Comparison of ENCODE assay signal across 24 mouse cellular contexts in the genomic region with DNA sequence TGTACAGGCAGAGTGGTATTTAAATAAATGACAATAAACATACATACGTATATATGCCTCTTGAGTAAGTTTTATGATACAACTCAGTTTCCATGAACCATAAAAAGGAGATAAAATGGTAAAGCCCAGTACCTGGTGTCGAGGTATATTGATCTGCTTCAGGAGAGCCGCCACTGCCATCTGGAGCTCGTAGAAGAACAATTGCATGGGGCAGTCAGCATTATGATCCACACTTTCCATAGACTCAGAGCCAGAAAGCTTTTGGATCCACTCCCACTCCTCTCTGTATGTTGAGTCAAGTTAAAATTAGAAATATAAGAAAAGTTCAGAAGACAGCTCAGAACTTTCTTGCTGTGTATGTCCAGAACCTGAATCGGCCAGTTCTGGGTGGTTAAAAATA.
"Had no signal": no experiment of that assay in that cellular context is flagged by ENCODE, and none has a peak within 500 bp of the region (broad histone marks: within the 10 kb centered on the region; RNA-seq: fewer than 3 reads in every experiment).

No protein-coding gene starts in this region.

- H3K27ac ChIP-seq: heart, embryonic 10.5 days; hindbrain, embryonic 13.5 days; hindbrain, embryonic 15.5 days; hindbrain, postnatal 0 days; kidney, embryonic 15.5 days; kidney, postnatal 0 days; liver, embryonic 12.5 days; liver, embryonic 14.5 days had no signal

- H3K4me3 ChIP-seq: heart, embryonic 10.5 days; heart, embryonic 12.5 days; hindbrain, embryonic 13.5 days; hindbrain, embryonic 15.5 days; kidney, embryonic 15.5 days; limb, embryonic 12.5 days; liver, embryonic 12.5 days had no signal

- H3K9me3 ChIP-seq: heart, embryonic 10.5 days; heart, embryonic 12.5 days; hindbrain, embryonic 13.5 days; hindbrain, embryonic 15.5 days; kidney, embryonic 15.5 days; limb, embryonic 12.5 days; liver, embryonic 12.5 days had no signal

- H3K9ac ChIP-seq: heart, embryonic 12.5 days; hindbrain, embryonic 13.5 days; hindbrain, embryonic 15.5 days; kidney, embryonic 15.5 days; limb, embryonic 12.5 days; liver, embryonic 12.5 days; liver, embryonic 14.5 days had no signal

- H3K36me3 ChIP-seq: heart, embryonic 10.5 days; heart, embryonic 12.5 days; hindbrain, embryonic 13.5 days; hindbrain, embryonic 15.5 days; kidney, embryonic 15.5 days; limb, embryonic 12.5 days; liver, embryonic 12.5 days had no signal

- H3K4me2 ChIP-seq: heart, embryonic 12.5 days; hindbrain, embryonic 13.5 days; hindbrain, embryonic 15.5 days; kidney, embryonic 15.5 days; limb, embryonic 12.5 days; liver, embryonic 12.5 days had no signal

- DNase-seq: gastrocnemius, postnatal 14 days; gastrocnemius, postnatal 36 days; heart, adult 18-20 months; heart, postnatal 10 days; heart, postnatal 36 days; kidney, adult 11 months; kidney, adult 2 months; kidney, adult 9 months; kidney, postnatal 14 days; kidney, postnatal 36 days; layer of hippocampus, adult 9-11 months; layer of hippocampus, postnatal 36 days; left cerebral cortex, postnatal 4 days had no signal

- ATAC-seq: hindbrain, postnatal 0 days; intestine, embryonic 16.5 days; liver, embryonic 12.5 days had no signal

- H3K4me1 ChIP-seq: hindbrain, embryonic 15.5 days; liver, embryonic 12.5 days had no signal

- H3K27me3 ChIP-seq: heart, embryonic 12.5 days; hindbrain, embryonic 13.5 days; hindbrain, embryonic 15.5 days; kidney, embryonic 15.5 days; limb, embryonic 12.5 days; liver, embryonic 12.5 days had no signal
